Mouse (Mus musculus) monocyte, adult 5-6 weeks (primary cell): ENCODE data around the gene Lcn12. TPM values are rescaled to one million over a fixed set of nuclear protein-coding genes. Genes with fewer than 3 reads are reported as not detected.

Experiments used
- ATAC-seq: fragments of 153-309, 156-312 bp; replicated peaks from 2 replicates; pipeline ENCODE4 v1.8.0; 2017; ENCODE audit warnings: mild to moderate bottlenecking; ENCODE audit not compliant: low TSS enrichment, insufficient number of reproducible peaks, severe bottlenecking, poor library complexity, low FRiP score
- total RNA-seq: library from RNA; stranded (forward); fragments of 200-1000, 200-491, 200-594 nt; gene quantifications from 3 replicates; pipeline ENCODE4 v1.2.3, GENCODE M21; 2017

The Lcn12 gene
- total RNA-seq, 1 experiment from 2014 or later = not detected

- no peak for ATAC-seq
Observed at GRCm38 (mm10) chr2:25498622-25499478, 5.1 kb upstream of the Lcn12 start.

GRCm38 (mm10) chr2:25497846-25498575, 4.3 kb upstream of the Lcn12 start:
- no peak for ATAC-seq

DNA sequence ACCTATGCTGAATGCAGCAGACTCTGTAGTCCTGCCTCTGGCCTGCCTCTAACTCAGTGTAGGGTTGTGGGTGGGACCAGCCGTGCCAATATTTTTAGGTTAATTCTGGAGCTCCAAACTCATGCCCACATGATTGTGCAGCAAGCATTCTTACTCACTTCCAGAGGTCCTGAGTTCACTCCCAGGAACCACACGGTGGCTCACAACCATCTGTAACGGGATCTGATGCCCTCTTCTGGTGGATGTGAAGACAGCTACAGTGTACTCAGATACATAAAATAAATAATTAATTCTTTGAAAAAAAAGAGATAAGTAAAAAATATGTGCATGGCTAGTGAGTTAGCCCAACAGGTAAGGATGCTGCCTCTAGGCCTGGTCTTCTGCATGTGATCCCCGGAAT, 2.8 kb upstream of the Lcn12 start:
- no peak for ATAC-seq

GRCm38 (mm10) chr2:25492988-25493387, 723 bp downstream of the Lcn12 start:
- ATAC-seq = no peak

- no peak for ATAC-seq
Observed at GRCm38 (mm10) chr2:25488671-25489068, 5.0 kb downstream of the Lcn12 start.

DNA sequence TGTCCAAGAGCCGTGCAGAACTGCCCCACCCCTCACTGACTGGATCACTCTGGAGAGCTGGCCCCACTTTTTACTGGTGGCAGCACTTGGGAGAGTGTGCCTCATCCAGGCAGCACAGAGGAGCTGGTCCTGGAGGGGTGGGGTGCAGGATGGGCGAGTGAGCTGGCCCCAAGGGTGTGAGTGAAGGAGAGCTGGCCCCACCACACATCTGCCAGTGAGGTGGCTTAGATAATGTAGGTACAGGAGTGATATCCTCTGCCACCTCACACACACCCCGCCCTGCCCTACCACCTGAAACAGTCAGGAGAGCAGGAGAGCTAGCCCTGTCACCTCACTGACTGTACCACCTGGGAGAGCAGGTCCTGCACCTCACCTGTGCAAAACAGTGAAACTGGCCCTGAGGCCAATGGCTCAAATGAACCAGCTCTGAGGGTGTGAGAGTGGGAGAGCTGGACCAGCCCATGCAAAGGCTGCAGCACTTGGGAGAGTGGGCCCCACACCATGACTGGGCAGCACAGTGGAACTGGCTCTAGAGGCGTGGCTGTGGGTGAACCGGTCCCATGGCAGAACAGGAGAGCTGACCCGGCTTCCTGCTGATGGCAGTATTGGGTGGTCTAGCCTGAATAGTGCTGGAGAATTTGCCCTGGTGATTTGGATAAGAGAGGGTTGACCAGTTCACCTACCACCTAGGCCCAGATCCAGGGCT, 5.6 kb downstream of the Lcn12 start:
- no peak for ATAC-seq

- no peak for ATAC-seq
Observed at GRCm38 (mm10) chr2:25484901-25485647, 8.6 kb downstream of the Lcn12 start.

DNA sequence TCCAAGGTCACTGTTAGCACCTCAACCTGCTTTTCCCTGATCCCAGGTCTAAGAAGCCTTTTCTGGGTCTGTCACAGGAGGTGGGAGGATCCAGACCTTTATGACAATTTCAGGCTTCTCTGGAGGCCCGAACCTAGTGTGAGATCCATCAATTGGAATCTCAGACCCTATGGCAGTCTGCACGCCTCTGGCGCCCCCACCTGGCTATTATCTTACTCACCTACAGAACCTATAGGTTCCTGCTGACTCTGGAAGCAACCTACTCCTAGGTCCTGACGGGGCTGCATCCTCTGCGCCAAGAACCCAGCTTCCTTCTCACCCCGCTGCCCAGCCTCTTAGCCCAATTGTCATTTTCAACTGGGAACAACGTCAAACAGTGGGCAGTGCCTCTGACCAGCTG, 10.7 kb downstream of the Lcn12 start:
- 0 out of 2 replicates have a peak, but pooled peaks have one; percentile 65 for ATAC-seq

GRCm38 (mm10) chr2:25480541-25480940, 13.2 kb downstream of the Lcn12 start:
- ATAC-seq = no peak

- ATAC-seq = no peak
Observed at GRCm38 (mm10) chr2:25479551-25480311, 14.0 kb downstream of the Lcn12 start.

GRCm38 (mm10) chr2:25477967-25478675, 15.6 kb downstream of the Lcn12 start:
- no peak for ATAC-seq

- ATAC-seq = no peak
Observed at GRCm38 (mm10) chr2:25477541-25477940, 16.2 kb downstream of the Lcn12 start.

DNA sequence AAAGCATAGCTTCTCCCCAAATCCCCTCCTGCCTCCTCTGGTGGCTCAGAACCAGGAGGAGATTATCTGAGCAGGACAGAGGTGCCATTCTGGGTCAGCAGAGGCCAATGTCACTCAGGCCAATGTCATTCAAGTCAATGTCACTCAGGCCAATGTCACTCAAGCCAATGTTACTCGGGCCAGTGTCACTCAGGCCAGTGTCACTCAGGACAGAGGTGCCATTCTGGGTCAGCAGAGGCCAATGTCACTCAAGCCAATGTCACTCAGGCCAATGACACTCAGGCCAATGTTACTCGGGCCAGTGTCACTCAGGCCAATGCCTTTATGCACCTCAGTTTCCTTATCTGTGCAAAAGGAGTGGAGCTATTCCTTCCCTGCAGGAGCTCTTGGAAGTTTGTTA, 21.2 kb downstream of the Lcn12 start:
- no peak for ATAC-seq

DNA sequence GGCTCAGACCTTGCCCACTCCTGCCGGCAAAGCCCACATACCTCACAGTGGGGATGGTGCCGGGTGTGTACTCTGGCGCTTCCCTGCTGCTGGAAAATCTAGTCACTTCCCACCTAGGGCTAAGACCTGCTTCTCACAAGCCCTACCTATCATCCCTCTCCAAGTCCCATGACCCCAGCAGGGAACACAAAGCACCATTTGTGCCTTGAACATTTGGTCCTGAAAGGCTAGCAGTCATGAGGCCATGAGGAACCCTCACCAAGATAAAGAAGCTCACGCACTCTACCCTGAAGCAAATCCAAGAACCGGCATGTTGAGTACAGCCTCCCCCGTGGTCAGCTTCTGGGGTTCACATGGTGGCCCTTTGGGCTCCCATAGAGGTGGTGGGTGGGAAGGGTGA, 23.7 kb downstream of the Lcn12 start, which contains the start of gene Ptgds:
Gene Ptgds, minus strand, starts transcription at position 78 of the 400 bp plus-strand sequence.
- ATAC-seq = no peak

DNA sequence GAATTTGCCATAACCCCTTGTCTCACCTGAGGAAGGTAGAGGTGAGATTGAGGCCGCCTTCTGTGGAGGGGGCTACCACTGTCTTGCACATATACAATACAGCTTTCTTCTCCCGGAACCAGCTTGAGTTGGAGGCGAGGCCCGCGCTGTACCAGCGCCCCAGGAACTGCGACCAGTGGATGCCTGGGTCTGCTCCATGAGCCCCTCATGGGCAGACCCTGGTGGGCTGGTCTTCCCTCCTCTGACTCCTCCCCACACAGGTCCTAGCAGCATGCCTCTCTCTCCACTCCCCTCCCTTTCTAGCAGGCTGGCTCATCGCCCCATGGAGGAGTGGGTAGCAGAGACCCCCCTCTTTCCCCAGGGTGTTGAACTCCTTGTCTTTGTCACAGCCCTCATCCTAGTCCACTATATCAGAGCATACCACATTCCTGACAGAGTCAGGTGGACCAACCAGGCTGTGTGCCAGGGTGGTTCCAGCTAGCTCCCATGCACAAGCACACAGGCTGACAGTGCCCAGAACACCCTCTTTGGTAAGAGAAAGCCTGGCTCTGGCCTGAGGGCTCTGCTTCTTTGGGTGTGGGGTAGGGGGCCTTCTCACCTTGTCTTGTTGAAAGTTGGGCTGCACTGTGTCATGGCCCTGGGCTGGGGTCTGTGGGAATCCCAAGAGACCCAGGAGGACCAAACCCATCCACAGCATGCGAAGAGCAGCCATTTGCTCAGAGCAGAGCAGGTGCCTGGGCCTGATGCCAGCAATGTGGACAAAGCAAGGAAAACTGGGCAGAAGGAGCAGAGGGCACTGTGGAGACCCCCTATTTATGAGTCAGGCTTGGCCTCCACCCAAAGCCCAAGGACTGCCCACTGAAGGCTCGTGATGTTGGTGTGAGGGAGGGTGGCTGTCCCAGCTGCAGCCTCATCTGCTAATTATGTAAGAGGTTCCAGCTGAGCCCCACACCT, 24.5 kb downstream of the Lcn12 start:
- ATAC-seq = no peak

DNA sequence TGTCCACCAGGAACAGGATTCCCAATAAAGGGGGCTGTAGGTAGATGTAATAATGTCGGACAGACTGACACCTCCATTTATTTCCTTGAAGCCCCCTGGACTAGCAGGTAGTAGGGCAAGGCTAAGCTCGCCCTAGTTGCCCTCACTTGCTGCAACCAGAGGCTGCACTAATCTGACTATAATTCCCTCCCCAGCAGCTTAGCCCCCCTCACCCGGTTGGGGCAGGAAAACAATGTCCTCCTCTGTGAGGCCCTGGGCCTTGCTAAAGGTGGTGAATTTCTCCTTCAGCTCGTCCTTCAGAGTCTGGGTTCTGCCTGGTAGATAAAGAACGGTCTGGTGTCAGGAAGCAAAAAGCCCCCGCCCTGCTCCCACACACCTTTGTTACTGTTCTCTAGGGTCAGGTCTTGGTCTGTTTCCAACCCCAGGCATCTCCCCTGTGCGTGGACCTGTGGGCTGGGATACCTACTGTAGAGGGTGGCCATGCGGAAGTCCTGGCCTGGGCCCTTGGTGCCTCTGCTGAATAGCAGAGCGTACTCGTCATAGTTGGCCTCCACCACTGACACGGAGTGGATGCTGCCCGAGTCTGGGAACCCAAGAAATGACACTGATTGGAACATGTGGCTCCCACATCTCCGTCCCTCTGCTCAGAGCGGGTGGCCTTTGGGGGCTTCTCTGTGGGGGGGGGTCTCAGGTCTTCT, 26.0 kb downstream of the Lcn12 start:
- no peak for ATAC-seq
